Mouse (Mus musculus) MEL (cell line): Measurements from ENCODE around the gene Cacna1c. TPM values are rescaled to one million over a fixed set of nuclear protein-coding genes. Genes with fewer than 3 reads are reported as not detected.

Source experiments
- DNase-seq: peaks from one replicate; pipeline ENCODE4 v3.0.0; 2011; ENCODE audit warnings: low read depth, low spot score
- H3K27ac ChIP-seq: 2 replicates; pipeline ENCODE4 v1.5.1; 2012; ENCODE audit warnings: low read depth, mild to moderate bottlenecking, control low read depth, low read length, moderate library complexity; ENCODE audit not compliant: control insufficient read depth
- H3K27me3 ChIP-seq, 2 experiments: fragments of 150-350 bp in 1 of 2; sonication (generic) in 1 of 2; 2 replicates each; pipeline ENCODE4 v1.6.1; 2012; ENCODE audit warnings: low read length in 2 of 2, mild to moderate bottlenecking in 2 of 2, improper control_type of control experiment in 1 of 2, moderate library complexity in 1 of 2; ENCODE audit not compliant: insufficient read depth in 2 of 2, control insufficient read depth in 1 of 2
- H3K36me3 ChIP-seq, 2 experiments: 2 replicates each; pipeline ENCODE4 v1.6.1; 2012 to 2014; ENCODE audit warnings: low read length in 2 of 2, improper control_type of control experiment in 1 of 2, inconsistent platforms in 1 of 2, mild to moderate bottlenecking in 1 of 2; ENCODE audit not compliant: insufficient read depth in 2 of 2, control insufficient read depth in 1 of 2
- H3K4me1 ChIP-seq, 2 experiments: fragments of 150-350 bp in 1 of 2; sonication (generic) in 1 of 2; 2 replicates each; pipeline ENCODE4 v1.6.1; 2012; ENCODE audit warnings: low read length in 2 of 2, improper control_type of control experiment in 1 of 2, mild to moderate bottlenecking in 1 of 2; ENCODE audit not compliant: insufficient read depth in 2 of 2, control insufficient read depth in 1 of 2
- H3K4me3 ChIP-seq, 2 experiments: fragments of 150-350 bp in 1 of 2; sonication (generic) in 1 of 2; 2 replicates each; pipeline ENCODE4 v1.5.1; 2012; ENCODE audit warnings: low read depth in 2 of 2, low read length in 2 of 2, mild to moderate bottlenecking in 2 of 2, moderate library complexity in 2 of 2, control low read depth in 1 of 2, improper control_type of control experiment in 1 of 2; ENCODE audit not compliant: control insufficient read depth in 1 of 2, insufficient read depth in 1 of 2
- H3K79me2 ChIP-seq: 2 replicates; pipeline ENCODE4 v1.6.1; 2012; ENCODE audit warnings: mild to moderate bottlenecking, low read length, moderate library complexity; ENCODE audit not compliant: control insufficient read depth, poor library complexity, insufficient read depth
- H3K9ac ChIP-seq: 2 replicates; pipeline ENCODE4 v1.6.1; 2012; ENCODE audit warnings: low read depth, mild to moderate bottlenecking, control low read depth, low read length, moderate library complexity; ENCODE audit not compliant: control insufficient read depth, poor library complexity, severe bottlenecking
- H3K9me3 ChIP-seq: fragments of 150-350 bp; sonication (generic); replicated peaks from 2 replicates; pipeline ENCODE4 v1.6.1; 2012; ENCODE audit warnings: mild to moderate bottlenecking, low read length, improper control_type of control experiment, moderate library complexity; ENCODE audit not compliant: insufficient read depth
- CHD1 ChIP-seq: IDR thresholded peaks from 2 replicates; pipeline ENCODE4 v1.6.1; 2012; ENCODE audit warnings: low read depth, mild to moderate bottlenecking, inconsistent platforms, low read length, improper control_type of control experiment
- CHD2 ChIP-seq: IDR thresholded peaks from 2 replicates; pipeline ENCODE4 v1.6.1; 2011; ENCODE audit warnings: low read length, improper control_type of control experiment
- GATA1 ChIP-seq: IDR thresholded peaks from 2 replicates; pipeline ENCODE4 v1.6.1; 2011; ENCODE audit warnings: low read depth, low read length, improper control_type of control experiment
- KAT2A ChIP-seq: conservative IDR thresholded peaks from 2 replicates; pipeline ENCODE4 v1.6.1; 2012; ENCODE audit warnings: low read depth, low read length, improper control_type of control experiment, inconsistent platforms
- MAZ ChIP-seq: IDR thresholded peaks from 2 replicates; pipeline ENCODE4 v1.6.1; 2012; ENCODE audit warnings: low read depth, mild to moderate bottlenecking, inconsistent platforms, low read length, improper control_type of control experiment
- MYB ChIP-seq: IDR thresholded peaks from 2 replicates; pipeline ENCODE4 v1.6.1; 2011; ENCODE audit warnings: mild to moderate bottlenecking, low read depth, low read length, improper control_type of control experiment
- POLR2A ChIP-seq, 2 experiments: IDR thresholded peaks; 2 replicates each; pipeline ENCODE4 v1.6.1; 2011 to 2012; ENCODE audit warnings: low read length in 2 of 2, mild to moderate bottlenecking in 2 of 2, control low read depth in 1 of 2, improper control_type of control experiment in 1 of 2, low read depth in 1 of 2, moderate library complexity in 1 of 2; ENCODE audit not compliant: control insufficient read depth in 1 of 2, insufficient read depth in 1 of 2, poor library complexity in 1 of 2
- RAD21 ChIP-seq: IDR thresholded peaks from 2 replicates; pipeline ENCODE4 v1.6.1; 2011; ENCODE audit warnings: mild to moderate bottlenecking, low read depth, low read length, improper control_type of control experiment
- RCOR1 ChIP-seq: IDR thresholded peaks from 2 replicates; pipeline ENCODE4 v1.6.1; 2012; ENCODE audit warnings: low read depth, mild to moderate bottlenecking, inconsistent platforms, low read length, improper control_type of control experiment
- TAL1 ChIP-seq: IDR thresholded peaks from 2 replicates; pipeline ENCODE4 v1.6.1; 2012; ENCODE audit warnings: mild to moderate bottlenecking, inconsistent platforms, low read length, moderate library complexity, mixed read lengths
- TBP ChIP-seq: IDR thresholded peaks from 2 replicates; pipeline ENCODE4 v1.8.0; 2011; ENCODE audit warnings: low read depth, low read length, improper control_type of control experiment
- USF1 ChIP-seq: IDR thresholded peaks from 2 replicates; pipeline ENCODE4 v1.6.1; 2014; ENCODE audit warnings: low read depth, mild to moderate bottlenecking, inconsistent platforms, low read length, improper control_type of control experiment, moderate library complexity
- ZC3H11A ChIP-seq: IDR thresholded peaks from 2 replicates; pipeline ENCODE4 v1.6.1; 2012; ENCODE audit warnings: low read depth, mild to moderate bottlenecking, inconsistent platforms, low read length, improper control_type of control experiment
- ZNF384 ChIP-seq: IDR thresholded peaks from 2 replicates; pipeline ENCODE4 v1.6.1; 2012; ENCODE audit warnings: low read depth, mild to moderate bottlenecking, inconsistent platforms, low read length, improper control_type of control experiment
- polyA plus RNA-seq, 2 experiments: library from polyadenylated mRNA; stranded (reverse) in 1 of 2; unstranded in 1 of 2; fragments of >175 nt in 1 of 2; fragments of >200 nt in 1 of 2; gene quantifications; 2 replicates each; pipeline versions ENCODE4 v1.2.1 to v1.2.4; 2012; ENCODE audit warnings: low replicate concordance in 2 of 2, low read depth in 1 of 2; ENCODE audit not compliant: insufficient read length in 2 of 2, insufficient read depth in 1 of 2, missing spikeins in 1 of 2
- total RNA-seq: library from RNA; depleted of rRNA; stranded (reverse); fragments of 300-350 nt; gene quantifications from 2 replicates; pipeline ENCODE4 v1.2.3, GENCODE M21; 2012

Cacna1c gene
- total and polyA plus RNA-seq, 3 experiments, result 3.4 to 4.4 TPM; not detected in 1

DNA sequence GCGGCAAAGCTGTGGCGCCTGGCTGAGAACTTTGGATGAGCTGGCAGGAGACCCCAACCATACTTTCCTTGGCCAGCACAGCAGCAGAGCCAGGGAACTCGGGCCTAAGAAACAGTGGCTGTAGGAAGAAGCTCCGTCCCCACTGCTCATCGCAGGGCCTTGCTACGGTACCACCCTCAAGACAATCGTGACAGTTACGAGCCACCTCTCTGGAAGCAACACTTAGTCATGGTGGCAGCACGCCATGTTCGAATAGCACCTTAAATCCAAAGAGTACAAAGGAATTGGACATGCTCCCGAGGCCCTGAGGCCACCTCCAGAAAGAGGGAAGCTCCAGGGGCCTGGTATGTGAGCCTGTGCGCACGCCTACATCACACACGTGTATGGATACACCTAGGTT, 219.6 kb downstream of the Cacna1c start (continued):
- TF ChIP-seq USF1 (no peak), CHD2 (no peak), TAL1 (no peak), ZNF384 (no peak), POLR2A (IDR thresholded peaks at IDR 0.05; ENCODE audit: control insufficient read depth in 1 of 2, insufficient read depth in 1 of 2, low read depth in 1 of 2, low read length in 2 of 2, poor library complexity in 1 of 2) (no peak)

DNA sequence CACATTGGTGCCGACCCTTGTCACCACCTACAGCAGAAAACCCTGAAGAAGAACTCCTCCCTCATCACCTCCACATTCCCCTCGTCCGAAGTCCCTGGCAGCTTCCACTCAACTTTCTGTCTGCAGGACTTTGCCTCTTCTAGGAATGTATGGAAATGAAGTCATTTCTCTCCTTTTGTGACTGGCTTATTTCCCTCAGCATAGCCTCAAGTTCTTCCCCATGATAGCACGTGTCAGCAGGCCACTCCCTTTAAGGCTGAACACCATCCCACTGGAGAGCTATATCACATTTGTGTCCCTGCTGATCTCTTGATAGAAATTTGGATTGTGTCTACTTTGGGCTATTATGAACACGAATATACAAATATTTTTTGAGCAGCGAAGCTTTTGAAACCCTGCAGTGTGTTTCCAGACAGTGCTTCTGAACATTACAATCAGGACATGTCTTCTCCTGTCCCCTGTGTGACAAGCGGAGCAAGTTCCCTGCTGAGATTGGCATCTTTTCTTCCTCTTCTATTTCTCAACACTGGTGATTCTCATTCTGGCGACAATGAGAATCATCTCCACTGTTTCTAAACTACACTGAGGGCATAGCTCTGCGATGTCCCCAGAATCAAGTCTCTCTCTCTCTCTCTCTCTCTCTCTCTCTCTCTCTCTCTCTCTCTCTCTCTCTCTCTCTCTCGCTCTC, 224.2 kb downstream of the Cacna1c start:
- Histone ChIP-seq H3K79me2 (no peaks in the 10 kb centered on the region), H3K27me3 (peaks cover 8 to 10% of the 10 kb centered on the region in 2 experiments), H3K4me1 (no peaks in the 10 kb centered on the region), H3K27ac (no peak overlapping the region), H3K9me3 (no peaks in the 10 kb centered on the region), H3K9ac (no peak overlapping the region), H3K36me3 (no peaks in the 10 kb centered on the region)
- DNase-seq, result no peak
- TF ChIP-seq RAD21, result no peak
- TF ChIP-seq KAT2A, result no peak
- no peak for TF ChIP-seq MYB
- no peak for TF ChIP-seq TBP
- no peak for TF ChIP-seq RCOR1
- TF ChIP-seq CHD1, result no peak
- TF ChIP-seq, all 39 proteins: peak for 0
- H3K4me3 ChIP-seq, result no peak overlapping the region

DNA sequence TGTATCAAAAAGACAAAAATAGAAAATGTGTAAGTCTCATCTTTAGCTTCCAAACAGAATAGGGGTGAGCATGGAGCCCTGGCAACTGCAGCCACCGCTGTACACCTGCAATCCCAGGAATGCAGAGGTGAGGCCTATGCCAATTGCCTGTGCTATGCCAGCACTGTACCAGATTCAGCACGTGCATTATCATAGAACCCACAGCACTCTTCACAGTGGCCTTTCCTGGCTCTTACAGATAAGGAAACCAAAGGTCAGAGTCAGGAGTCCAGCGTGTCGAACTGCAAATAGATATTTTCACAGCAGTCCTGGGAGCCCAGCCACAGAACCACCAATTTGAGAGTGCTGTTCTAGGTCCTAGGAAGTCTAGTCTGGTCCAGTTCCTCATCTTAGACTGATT, 227.4 kb downstream of the Cacna1c start:
- Histone ChIP-seq H3K9ac (no peak overlapping the region), H3K27ac (no peak overlapping the region), H3K9me3 (no peaks in the 10 kb centered on the region)

DNA sequence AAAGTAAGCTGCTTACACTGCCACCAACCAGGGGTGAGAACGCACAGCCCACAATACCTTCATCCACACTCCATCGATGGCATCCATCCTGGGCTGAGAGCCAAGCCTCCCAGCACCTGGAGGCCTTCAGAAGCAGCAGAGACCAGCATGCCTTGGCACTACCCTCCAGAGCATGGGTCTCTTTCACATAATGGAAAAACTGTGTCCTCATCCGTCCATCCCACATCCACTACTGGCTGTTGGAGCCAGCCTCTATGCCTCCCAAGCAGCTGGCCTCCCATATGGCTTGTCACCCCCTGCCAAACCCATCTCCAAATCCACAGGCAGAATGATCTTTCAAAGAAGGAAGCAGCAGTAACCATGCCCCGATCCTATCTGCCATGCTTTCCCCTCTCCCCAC, 229.3 kb downstream of the Cacna1c start:
- Histone ChIP-seq H3K27ac (no peak overlapping the region), H3K9ac (no peak overlapping the region)
- TF ChIP-seq GATA1, result no peak
- TF ChIP-seq, all 39 proteins: peak for 0
- H3K36me3 ChIP-seq, result no peaks in the 10 kb centered on the region
- no peaks in the 10 kb centered on the region for H3K4me1 ChIP-seq
- no peaks in the 10 kb centered on the region for H3K79me2 ChIP-seq
- H3K4me3 ChIP-seq, result no peak overlapping the region
- H3K9me3 ChIP-seq, result no peaks in the 10 kb centered on the region
- DNase-seq, result no peak
- peaks cover 3 to 17% of the 10 kb centered on the region in 2 experiments; a peak in 3 of 4 replicates for H3K27me3 ChIP-seq

More for the DNA sequence above, 227.4 kb downstream of the Cacna1c start:
- Histone ChIP-seq H3K4me1 (no peaks in the 10 kb centered on the region), H3K27me3 (peaks cover 3 to 16% of the 10 kb centered on the region in 2 experiments)
- TF ChIP-seq MAZ (no peak), ZC3H11A (no peak)
- TF ChIP-seq, all 39 proteins: peak for 0
- Histone ChIP-seq H3K4me3 (no peak overlapping the region), H3K36me3 (no peaks in the 10 kb centered on the region), H3K79me2 (no peaks in the 10 kb centered on the region)
- DNase-seq, result no peak
